Mouse (Mus musculus) right cerebral cortex, postnatal 4 days (tissue): Measurements from ENCODE around the gene Phf2.
A peak's percentile ranks its signal among the peaks of the same experiment; 100 is the strongest.

Experiments
- DNase-seq: peaks from one replicate; pipeline ENCODE4 v3.0.0-alpha.2; 2022

Phf2 gene

GRCm38 (mm10) chr13:48870771-48871731, at the start of gene Phf2:
Gene Phf2 (minus strand): TSS chr13:48871119.
- peak; percentile 34 for DNase-seq

GRCm38 (mm10) chr13:48919756-48920415, 49.0 kb upstream of the Phf2 start:
- DNase-seq = no peak

DNA sequence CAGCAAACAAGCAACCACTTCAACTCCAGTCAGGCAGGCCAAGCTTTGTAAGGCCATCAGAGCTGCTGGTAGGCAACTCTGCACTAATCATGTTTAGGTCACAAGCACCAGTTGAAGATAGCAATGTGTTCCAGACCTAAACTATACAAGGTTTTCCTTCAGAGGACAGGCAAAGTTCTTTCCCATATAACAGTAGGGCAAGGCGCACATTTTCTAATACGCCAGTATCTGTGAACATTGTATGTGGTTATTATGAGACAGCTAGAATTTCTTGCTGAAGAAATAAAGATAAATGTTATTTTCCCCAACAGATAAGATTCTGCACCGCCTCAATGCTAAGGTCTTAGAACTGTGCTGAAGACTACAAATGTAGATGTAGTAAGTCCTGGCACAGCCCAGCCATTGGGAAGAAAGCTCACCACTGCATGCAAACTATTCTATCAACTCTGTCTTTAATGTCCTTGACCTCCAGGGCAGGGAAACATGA, 46.2 kb upstream of the Phf2 start:
- no peak for DNase-seq

- DNase-seq = no peak
These were observed 42.8 kb upstream of the Phf2 start for GRCm38 (mm10) chr13:48913680-48914079.

GRCm38 (mm10) chr13:48913141-48913540, 42.2 kb upstream of the Phf2 start:
- DNase-seq = no peak

GRCm38 (mm10) chr13:48911426-48911825, 40.5 kb upstream of the Phf2 start:
- no peak for DNase-seq

DNA sequence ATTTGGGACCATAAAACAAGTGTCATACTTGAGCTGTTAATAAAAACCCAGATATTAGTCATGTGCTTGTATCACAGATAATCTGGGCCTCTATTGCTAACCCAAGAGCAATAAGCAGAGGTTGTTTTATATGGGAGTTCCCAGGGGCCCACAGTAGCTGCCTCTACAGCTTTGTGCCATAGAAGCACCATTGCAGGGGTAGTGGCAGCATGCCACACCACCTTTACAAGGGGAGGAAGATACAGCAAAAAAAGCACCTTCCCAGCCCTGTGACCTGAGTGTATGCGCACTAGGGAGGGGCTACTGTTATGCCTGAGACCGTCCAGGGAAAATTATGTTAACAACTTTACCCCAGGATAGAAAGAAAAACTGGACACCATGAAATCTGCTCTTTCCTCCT, 34.5 kb upstream of the Phf2 start:
- DNase-seq = no peak

DNA sequence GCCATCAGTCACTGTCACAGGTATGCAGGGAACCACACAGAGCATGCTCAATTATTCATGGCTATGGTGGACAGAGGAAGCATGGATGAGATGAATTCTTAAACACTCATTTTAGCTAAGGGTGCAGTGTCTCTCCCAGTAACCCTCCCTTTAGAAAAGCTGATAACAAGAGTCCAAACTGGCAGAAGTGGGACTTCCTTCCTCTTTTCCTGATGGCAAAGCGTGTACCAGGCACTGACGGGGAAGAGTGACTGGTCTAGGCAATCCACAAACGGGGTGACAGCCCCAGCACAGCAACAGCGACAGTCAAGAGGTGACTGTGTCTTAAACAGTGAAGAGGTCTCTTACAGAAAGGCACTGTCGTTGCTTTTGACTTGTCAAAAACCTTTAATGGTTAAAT, 24.5 kb upstream of the Phf2 start:
- DNase-seq = no peak

DNA sequence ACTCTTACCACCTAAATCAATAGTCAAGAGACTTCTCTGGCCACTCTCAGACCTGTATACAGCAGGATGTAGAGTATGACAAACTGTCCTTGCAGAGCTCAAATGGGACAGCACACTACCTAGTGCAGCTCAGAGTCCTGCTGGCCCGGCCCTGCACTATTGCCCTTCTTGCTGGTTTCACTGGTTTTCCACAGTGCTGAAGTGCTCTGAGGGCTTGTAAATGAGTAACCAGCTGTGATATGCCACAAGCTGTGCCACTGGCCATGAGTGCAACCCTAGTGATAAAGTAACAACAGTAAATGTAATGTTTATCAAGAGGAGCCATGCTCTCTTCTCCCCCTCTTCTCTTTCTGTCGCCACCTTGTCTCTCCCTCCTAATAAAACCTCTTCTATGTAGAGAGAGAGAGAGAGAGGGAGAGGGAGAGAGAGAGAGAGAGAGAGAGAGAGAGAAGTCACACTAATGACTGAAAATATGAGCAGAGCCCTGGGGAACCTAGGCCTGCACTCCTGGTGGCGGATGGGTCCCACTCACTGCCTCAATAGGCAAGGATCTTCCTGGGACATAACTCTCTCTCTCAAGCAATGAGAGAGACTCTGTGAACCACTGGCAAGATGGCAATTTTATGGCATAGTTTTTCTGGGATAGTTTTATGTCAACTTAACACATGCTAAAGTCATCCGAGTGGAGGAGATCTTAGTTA, 19.5 kb upstream of the Phf2 start:
- no peak for DNase-seq

DNA sequence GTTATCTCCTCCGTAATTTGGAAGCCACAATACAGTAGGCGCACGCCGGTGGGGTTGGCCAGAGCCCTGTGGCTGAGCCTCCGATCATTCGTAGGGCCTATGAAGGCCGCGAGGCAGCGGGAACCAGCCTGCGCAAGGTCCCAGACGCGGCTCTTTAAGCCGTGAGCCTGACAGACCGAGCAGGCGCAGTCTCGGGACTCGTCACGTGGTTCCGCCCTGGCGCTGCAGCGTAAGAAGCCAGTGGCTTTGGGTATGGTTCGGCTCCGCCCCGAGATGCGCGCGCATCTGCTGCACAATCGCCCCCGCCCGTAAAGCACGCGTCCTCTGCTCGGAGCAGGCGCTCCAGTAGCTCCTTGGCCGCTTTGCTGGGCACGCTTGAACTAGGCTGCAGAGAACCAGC, 7.6 kb upstream of the Phf2 start:
- DNase-seq = peak; percentile 99

DNA sequence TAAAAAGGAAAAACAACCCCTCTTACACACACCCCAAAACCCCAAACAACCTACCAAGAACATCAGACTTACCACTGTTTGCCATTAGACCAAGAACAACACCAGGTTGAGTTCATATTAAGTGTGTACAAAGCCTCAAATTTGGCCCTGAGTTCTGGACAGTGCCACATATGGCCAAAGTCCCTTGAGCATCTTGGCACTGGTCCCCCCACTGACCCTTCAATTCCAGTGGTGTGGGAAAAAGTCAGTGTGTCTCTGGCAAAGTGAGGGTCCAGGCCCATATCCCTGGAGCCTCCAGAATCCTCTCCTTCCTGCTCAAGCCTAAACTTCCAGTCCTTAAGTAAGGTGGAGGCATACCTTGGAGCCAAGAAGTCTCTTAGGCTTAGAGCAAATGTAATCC, 6.9 kb upstream of the Phf2 start:
- DNase-seq = no peak

GRCm38 (mm10) chr13:48872726-48873125, 1.8 kb upstream of the Phf2 start:
- no peak for DNase-seq

- no peak for DNase-seq
These were observed 1.1 kb upstream of the Phf2 start for GRCm38 (mm10) chr13:48871887-48872606.

DNA sequence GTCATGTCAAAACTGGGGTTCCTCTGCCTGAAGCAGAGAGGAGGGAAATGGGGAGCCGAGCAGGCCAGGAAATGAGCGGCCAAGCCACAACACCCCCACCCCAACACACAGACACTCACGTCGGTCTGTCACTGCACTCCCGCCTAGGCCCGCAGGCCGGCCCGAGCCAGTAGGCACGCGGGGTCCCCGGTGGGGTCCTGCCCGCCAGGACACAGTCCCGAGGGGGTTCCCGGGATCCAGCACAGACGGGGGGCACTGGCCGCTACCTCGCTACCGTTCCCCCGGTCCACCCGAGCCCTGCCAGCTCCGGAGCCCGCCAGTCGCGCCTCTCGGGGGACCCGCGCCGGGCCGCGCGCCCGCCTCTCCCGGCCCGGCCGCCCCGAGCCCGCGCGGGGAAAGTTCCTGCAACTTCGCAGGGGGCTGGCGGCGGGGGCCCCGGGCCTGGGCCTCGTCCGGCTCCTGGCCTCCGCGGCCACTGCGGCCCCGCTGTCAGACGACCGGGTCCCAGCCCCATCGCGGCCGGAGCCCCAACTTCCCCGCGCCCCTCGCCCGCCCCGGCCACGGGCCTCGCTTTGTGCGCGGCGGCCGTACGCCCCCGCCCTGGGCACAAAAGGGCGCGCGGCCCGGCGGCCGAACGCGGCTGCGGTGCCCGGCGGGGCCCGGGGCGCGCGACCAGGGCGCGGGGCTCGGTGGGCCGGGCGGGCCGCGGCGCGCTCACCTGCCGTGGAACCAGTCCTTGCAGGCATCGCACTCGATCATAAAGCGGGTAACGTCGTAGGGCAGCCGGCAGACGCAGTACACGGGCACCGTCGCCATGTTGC, 759 bp downstream of the Phf2 start:
- peak; percentile 47 for DNase-seq

- DNase-seq = no peak
These were observed 1.3 kb downstream of the Phf2 start for GRCm38 (mm10) chr13:48869600-48869949.

- DNase-seq = no peak
These were observed 1.8 kb downstream of the Phf2 start for GRCm38 (mm10) chr13:48869088-48869487.

DNA sequence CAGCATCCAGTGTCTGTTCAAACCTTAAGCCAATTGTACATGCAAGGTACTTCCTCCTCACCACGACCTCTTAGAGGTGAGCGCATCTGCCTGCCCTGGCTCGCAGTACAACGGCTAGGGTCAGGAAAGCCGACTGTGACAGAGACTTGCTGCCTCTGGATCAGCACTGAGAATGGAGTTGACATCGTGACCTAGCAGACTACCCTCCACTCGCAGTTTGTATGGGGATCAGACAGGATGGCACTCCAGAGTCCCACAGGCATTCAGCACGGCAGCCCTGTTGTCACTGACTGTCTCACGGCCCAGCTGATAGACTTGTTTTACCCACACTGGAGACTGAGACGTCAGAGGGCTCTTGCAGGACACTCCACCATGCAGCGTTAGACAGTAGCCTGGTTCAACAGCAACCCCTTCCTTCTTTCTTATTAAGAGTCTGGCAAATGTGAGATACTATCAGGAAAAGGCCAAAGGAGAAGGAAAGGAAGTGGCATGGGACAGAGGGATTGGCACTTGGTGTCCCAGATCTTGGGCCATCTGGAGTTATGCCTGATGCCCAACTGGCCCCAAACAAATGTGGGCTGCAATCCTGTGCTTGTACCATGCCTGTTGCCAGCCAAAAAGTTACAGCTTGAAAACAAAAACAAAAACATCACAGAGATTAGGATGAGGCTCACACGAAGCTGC, 6.1 kb downstream of the Phf2 start:
- no peak for DNase-seq

- no peak for DNase-seq
These were observed 7.4 kb downstream of the Phf2 start for GRCm38 (mm10) chr13:48863556-48863955.

- DNase-seq = no peak
These were observed 9.0 kb downstream of the Phf2 start for GRCm38 (mm10) chr13:48861913-48862312.

- no peak for DNase-seq
These were observed 12.1 kb downstream of the Phf2 start for GRCm38 (mm10) chr13:48858779-48859178.

- DNase-seq = no peak
These were observed 12.9 kb downstream of the Phf2 start for GRCm38 (mm10) chr13:48858054-48858453.
